ENCODE assay signal across 21 mouse cellular contexts in genomic region chr6:34525499-34525924, GRCm38 (mm10). TPM values are rescaled to one million over a fixed set of nuclear protein-coding genes. Genes with fewer than 3 reads are reported as not detected.
DNase-seq lines count a peak whose midpoint lies in the region; ATAC-seq and TF ChIP-seq lines count a peak whose summit lies in the region.
"Had no signal": no experiment of that assay in that cellular context is flagged by ENCODE, and none has a peak within 500 bp of the region (broad histone marks: within the 10 kb centered on the region; RNA-seq: fewer than 3 reads in every experiment).

No protein-coding gene starts in this region.

- H3K36me3 ChIP-seq in intestine, postnatal 0 days (ENCODE audit: control insufficient read depth, insufficient read depth): no peaks in the 10 kb centered on the region
- no peaks in the 10 kb centered on the region for H3K36me3 ChIP-seq in intestine, embryonic 16.5 days (ENCODE audit: control insufficient read depth, insufficient read depth, low read length)
- H3K36me3 ChIP-seq in liver, embryonic 11.5 days (ENCODE audit: control insufficient read depth, insufficient read depth, low read length): no peaks in the 10 kb centered on the region
- H3K36me3 ChIP-seq: embryonic facial prominence, embryonic 15.5 days; forebrain, embryonic 12.5 days; G1E; hindbrain, embryonic 13.5 days; midbrain, embryonic 12.5 days; neural tube, embryonic 12.5 days had no signal

- no peak overlapping the region for H3K9ac ChIP-seq in intestine, postnatal 0 days (ENCODE audit: low read depth, low read length)
- no peak overlapping the region for H3K9ac ChIP-seq in intestine, embryonic 16.5 days (ENCODE audit: low read depth, low read length)
- no peak overlapping the region for H3K9ac ChIP-seq in liver, embryonic 11.5 days (ENCODE audit: low read depth, low read length)
- H3K9ac ChIP-seq: embryonic facial prominence, embryonic 15.5 days; forebrain, embryonic 12.5 days; hindbrain, embryonic 13.5 days; midbrain, embryonic 12.5 days; neural tube, embryonic 12.5 days had no signal

- no peak overlapping the region for H3K4me2 ChIP-seq in intestine, postnatal 0 days (replicated peaks; ENCODE audit: low read depth)
- H3K4me2 ChIP-seq in intestine, embryonic 16.5 days (ENCODE audit: low read depth, low read length): no peak overlapping the region
- no peak overlapping the region for H3K4me2 ChIP-seq in liver, embryonic 11.5 days
- H3K4me2 ChIP-seq: embryonic facial prominence, embryonic 15.5 days; forebrain, embryonic 12.5 days; hindbrain, embryonic 13.5 days; midbrain, embryonic 12.5 days; neural tube, embryonic 12.5 days had no signal

- H3K27me3 ChIP-seq in intestine, postnatal 0 days (replicated peaks; ENCODE audit: control insufficient read depth, insufficient read depth, low read length): no peaks in the 10 kb centered on the region
- H3K27me3 ChIP-seq in intestine, embryonic 16.5 days (replicated peaks; ENCODE audit: control insufficient read depth, insufficient read depth, low read length): no peaks in the 10 kb centered on the region
- no peaks in the 10 kb centered on the region for H3K27me3 ChIP-seq in liver, embryonic 11.5 days (replicated peaks; ENCODE audit: control insufficient read depth, insufficient read depth, low read length)
- H3K27me3 ChIP-seq: embryonic facial prominence, embryonic 15.5 days; forebrain, embryonic 12.5 days; hindbrain, embryonic 13.5 days; midbrain, embryonic 12.5 days; neural tube, embryonic 12.5 days had no signal

- H3K4me3 ChIP-seq in intestine, postnatal 0 days (ENCODE audit: low read depth, low read length): no peak overlapping the region
- no peak overlapping the region for H3K4me3 ChIP-seq in intestine, embryonic 16.5 days (ENCODE audit: low read length)
- no peak overlapping the region for H3K4me3 ChIP-seq in liver, embryonic 11.5 days (ENCODE audit: low read depth, low read length)
- H3K4me3 ChIP-seq: embryonic facial prominence, embryonic 15.5 days; forebrain, embryonic 12.5 days; hindbrain, embryonic 13.5 days; midbrain, embryonic 12.5 days; neural tube, embryonic 12.5 days had no signal

- no peaks in the 10 kb centered on the region for H3K9me3 ChIP-seq in intestine, postnatal 0 days (ENCODE audit: control insufficient read depth)
- H3K9me3 ChIP-seq in intestine, embryonic 16.5 days (ENCODE audit: control insufficient read depth, low read length): no peaks in the 10 kb centered on the region
- H3K9me3 ChIP-seq in liver, embryonic 11.5 days (ENCODE audit: control insufficient read depth, low read length): no peaks in the 10 kb centered on the region
- H3K9me3 ChIP-seq: embryonic facial prominence, embryonic 15.5 days; forebrain, embryonic 12.5 days; G1E; hindbrain, embryonic 13.5 days; midbrain, embryonic 12.5 days; neural tube, embryonic 12.5 days had no signal

- DNase-seq in liver, embryonic 11.5 days (ENCODE audit: low spot score): no peak
- DNase-seq in cerebellum, adult 18-20 months: no peak
- DNase-seq in thymus, postnatal 4 days: no peak
- DNase-seq: adrenal gland, postnatal 10 days; cerebellum, postnatal 14 days; embryo, embryonic 11 days; layer of hippocampus, postnatal 36 days; lung, postnatal 10 days; right cerebral cortex, adult 18-20 months; thymus, postnatal 14 days had no signal

- no peak for TF ChIP-seq CTCF in intestine, postnatal 0 days (IDR thresholded peaks at IDR 0.05; ENCODE audit: low read depth)

- no peak overlapping the region for H3K27ac ChIP-seq in intestine, postnatal 0 days (ENCODE audit: low read depth, low read length)
- H3K27ac ChIP-seq in intestine, embryonic 16.5 days (ENCODE audit: low read length): no peak overlapping the region
- peak overlapping the region; percentile 30; the same call in 1 of the 2 replicates for H3K27ac ChIP-seq in liver, embryonic 11.5 days (ENCODE audit: low read depth, low read length)
- H3K27ac ChIP-seq: embryonic facial prominence, embryonic 15.5 days; forebrain, embryonic 12.5 days; hindbrain, embryonic 13.5 days; midbrain, embryonic 12.5 days; neural tube, embryonic 12.5 days had no signal

- WGBS in intestine, postnatal 0 days: 87% methylated on average over 1 of the region's 1 CpGs
- 97% methylated on average over 1 of the region's 1 CpGs for WGBS in intestine, embryonic 16.5 days
- 60% methylated on average over 1 of the region's 1 CpGs for WGBS in liver, embryonic 11.5 days

- H3K4me1 ChIP-seq in intestine, postnatal 0 days (replicated peaks; ENCODE audit: control insufficient read depth, insufficient read depth, low read length): no peaks in the 10 kb centered on the region
- no peaks in the 10 kb centered on the region for H3K4me1 ChIP-seq in intestine, embryonic 16.5 days (ENCODE audit: control insufficient read depth, insufficient read depth, low read length)
- peaks cover 32% of the 10 kb centered on the region for H3K4me1 ChIP-seq in liver, embryonic 11.5 days (replicated peaks; ENCODE audit: control insufficient read depth, insufficient read depth, low read length)
- H3K4me1 ChIP-seq: forebrain, embryonic 12.5 days; hindbrain, embryonic 13.5 days; midbrain, embryonic 12.5 days; neural tube, embryonic 12.5 days had no signal

- ATAC-seq in intestine, postnatal 0 days: 0 out of 2 replicates have a peak, but pooled peaks have one; percentile 31
- no peak for ATAC-seq in intestine, embryonic 16.5 days
- ATAC-seq in erythroblast, adult 5-6 weeks (replicated peaks; ENCODE audit: low FRiP score, poor library complexity, severe bottlenecking): 0 out of 2 replicates have a peak, but pooled peaks have one; percentile 41
- ATAC-seq in liver, embryonic 11.5 days (replicated peaks; ENCODE audit: low FRiP score): peak; percentile 78
- peak; percentile 33 for ATAC-seq in megakaryocyte progenitor cell, adult 5-6 weeks (replicated peaks; ENCODE audit: poor library complexity)
- ATAC-seq: activated CD4-positive, CD25-positive, alpha-beta regulatory T cell, adult 4 months had no signal

RNA-seq across cellular contexts. Expression of gene Bpgm, which starts 49.5 kb away (rescaled TPM):
- polyA plus RNA-seq in intestine, postnatal 0 days (2015; fragmentation: Nextera tagmentation; extraction: Ambion mirVana): 70.8 and 73.1 TPM in 2 replicates
- polyA plus RNA-seq in intestine, embryonic 16.5 days (2015; fragmentation: Nextera tagmentation; extraction: Ambion mirVana): 49.3 and 54.4 TPM in 2 replicates
- total RNA-seq in erythroblast, adult 5-6 weeks (2015; ENCODE audit: low replicate concordance): 601 and 720 TPM in 2 replicates
- 1,621 and 2,086 TPM in 2 replicates for total RNA-seq in erythroblast, adult 5-6 weeks (2017; ENCODE audit: low replicate concordance)
- polyA plus RNA-seq in liver, embryonic 11.5 days (2014; fragmentation: Nextera tagmentation; extraction: Ambion mirVana): 38.1 and 43.4 TPM in 2 replicates
- total RNA-seq in megakaryocyte progenitor cell, adult 5-6 weeks (2015): 4.2 and 4.7 TPM in 2 replicates
- total RNA-seq in megakaryocyte progenitor cell, adult 5-6 weeks (2017): 16.9 and 18.4 TPM in 2 replicates
